Mouse (Mus musculus) C2C12 (cell line): Measurements from ENCODE around the gene Slit3.

Experiments used
- CEBPB ChIP-seq: IDR thresholded peaks from one replicate; pipeline ENCODE4 v1.6.1; 2011; ENCODE audit warnings: low read depth, mild to moderate bottlenecking, control low read depth, moderate library complexity
- CTCF ChIP-seq: IDR thresholded peaks from one replicate; pipeline ENCODE4 v1.5.1; 2011; ENCODE audit not compliant: control insufficient read depth, insufficient read depth, insufficient read length
- FOSL1 ChIP-seq: IDR thresholded peaks from one replicate; pipeline ENCODE4 v1.8.0; 2011; ENCODE audit warnings: mild to moderate bottlenecking, low read length; ENCODE audit not compliant: poor library complexity, insufficient read depth, severe bottlenecking
- MAX ChIP-seq: IDR thresholded peaks from one replicate; pipeline ENCODE4 v1.6.1; 2011; ENCODE audit warnings: mild to moderate bottlenecking, control low read depth
- MYOD1 ChIP-seq: IDR thresholded peaks from one replicate; pipeline ENCODE4 v1.6.1; 2011; ENCODE audit warnings: low read depth; ENCODE audit not compliant: control insufficient read depth, insufficient read length
- MYOG ChIP-seq: IDR thresholded peaks from one replicate; pipeline ENCODE4 v1.6.1; 2011; ENCODE audit not compliant: control insufficient read depth, insufficient read length; ENCODE audit errors: extremely low read depth
- USF1 ChIP-seq: IDR thresholded peaks from one replicate; pipeline ENCODE4 v1.6.1; 2011; ENCODE audit warnings: low read depth, mild to moderate bottlenecking, control low read depth, moderate library complexity

- TF ChIP-seq FOSL1 (no peak), CTCF (no peak), MYOG (no peak), MAX (no peak), USF1 (no peak), MYOD1 (no peak), CEBPB (no peak)
Observed at GRCm38 (mm10) chr11:35473617-35473996, 352.6 kb downstream of the Slit3 start.
